Mouse (Mus musculus) right cerebral cortex, adult 18-20 months (tissue): Measurements from ENCODE around the gene Cldn34c2.
"Not testable (repeated sequence)": the region's sequence is repeated elsewhere in the genome, so short reads cannot be mapped to it uniquely, and the experiment has no call there.

ENCODE experiments used
- DNase-seq: peaks from one replicate; pipeline ENCODE4 v3.0.0; 2022; ENCODE audit warnings: mixed read lengths

Gene Cldn34c2

DNA sequence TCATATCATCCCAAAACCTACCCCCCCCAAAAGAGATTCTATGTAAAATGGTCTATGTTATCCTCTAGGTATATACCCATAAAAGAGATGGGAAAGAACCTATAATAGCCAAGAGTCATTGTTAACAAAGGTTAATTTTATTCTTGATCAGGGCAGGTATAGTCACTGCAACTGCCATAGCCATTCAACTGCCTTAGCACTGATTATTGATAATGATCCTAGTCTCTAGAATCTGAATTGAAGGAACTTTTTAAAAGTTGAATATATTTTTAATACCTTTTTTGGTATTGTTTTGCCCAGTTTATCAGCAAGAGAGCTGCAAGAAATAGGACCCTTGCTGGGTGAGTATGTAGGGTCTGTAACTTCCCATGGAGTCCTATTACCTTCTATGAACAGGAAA lies at the start of gene Cldn34c2:
TSS of gene Cldn34c2 (plus strand) at position 301 of the 400 bp plus-strand sequence.
- not testable (repeated sequence) for DNase-seq

DNA sequence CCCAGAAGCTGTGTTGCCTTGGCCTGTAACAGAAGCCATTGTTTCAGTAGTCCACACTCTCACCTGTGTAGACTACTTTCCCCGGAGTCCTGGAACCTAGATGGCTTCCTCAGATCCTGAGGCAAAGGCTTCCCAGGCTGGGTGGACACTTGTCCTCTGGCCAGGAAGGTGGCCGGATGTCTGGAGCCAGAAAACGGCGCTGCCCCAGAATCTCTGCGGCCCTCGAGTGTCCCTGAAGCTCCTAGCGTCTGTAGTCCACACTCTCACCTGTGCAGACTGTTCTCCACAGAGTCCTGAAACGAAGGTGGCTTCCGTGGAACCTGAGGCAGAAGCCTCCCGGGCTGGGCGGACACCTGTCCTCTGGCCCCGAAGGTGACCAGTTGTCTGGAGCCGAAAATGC lies 30.1 kb upstream of the Cldn34c2 start:
- DNase-seq: not testable (repeated sequence)

DNA sequence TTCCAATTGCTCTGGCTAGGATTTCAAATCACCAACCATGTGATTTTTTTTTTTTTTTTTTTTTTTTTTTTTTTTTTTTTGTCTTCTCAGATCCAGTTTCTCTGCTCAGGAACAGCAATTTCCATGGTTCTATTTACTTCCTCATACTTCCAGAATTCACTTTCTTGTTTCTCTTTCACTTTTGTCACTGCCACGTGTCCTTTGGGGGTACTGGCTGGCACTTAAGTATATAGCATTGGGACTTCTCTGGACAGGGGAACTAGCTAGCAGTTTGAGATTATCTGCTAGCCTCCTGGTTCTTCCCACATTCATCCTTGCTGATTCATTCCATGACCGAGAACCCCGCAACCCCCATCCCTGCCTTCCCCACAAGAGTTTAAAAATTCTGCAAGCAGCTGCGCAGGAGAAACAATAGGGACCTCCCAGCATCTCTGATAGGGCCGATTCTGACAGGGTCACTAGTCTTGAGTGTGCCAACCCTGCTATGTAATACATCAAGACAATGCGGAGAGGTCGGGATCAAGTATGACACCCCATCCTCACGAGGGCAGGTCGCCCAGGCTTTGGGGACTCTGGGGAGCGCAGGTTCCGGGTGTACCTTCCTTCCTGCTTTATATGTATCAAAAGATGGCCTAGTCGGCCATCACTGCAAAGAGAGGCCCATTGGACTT lies 30.8 kb downstream of the Cldn34c2 start:
- DNase-seq: not testable (repeated sequence)
